Mouse (Mus musculus) CD4-positive, CD25-positive, alpha-beta regulatory T cell, adult 4 months (primary cell): ENCODE measurements at regions not wholly inside any gene's neighbourhood (a gene's known extent, or its start where the extent isn't known, plus 50 kb on each side); places are given as distances from the start of the nearest gene placed in this dataset.

Experiments used
- ATAC-seq: one replicate; pipeline ENCODE4 v1.8.0; 2017

DNA sequence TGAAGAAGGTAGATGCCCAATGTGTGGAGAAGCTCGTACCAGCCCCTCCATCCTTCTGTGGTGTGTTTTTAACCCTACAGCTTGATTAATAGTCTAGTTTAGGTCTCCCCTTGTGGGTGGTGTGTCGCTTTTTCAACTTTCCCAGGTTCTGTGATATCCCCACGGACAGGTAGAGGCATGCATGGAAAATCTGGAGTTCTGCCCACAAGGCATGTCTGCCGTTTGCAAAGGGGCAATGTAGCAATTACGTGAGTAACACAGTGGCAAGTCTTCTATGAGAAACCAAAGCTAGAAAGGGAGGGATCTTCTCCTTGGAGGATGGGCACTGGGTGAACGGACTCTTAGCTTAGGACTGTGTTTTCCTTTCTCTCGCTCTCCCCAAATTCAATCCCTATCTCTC, 153.2 kb upstream of the Frmd6 start:
- no peak for ATAC-seq

DNA sequence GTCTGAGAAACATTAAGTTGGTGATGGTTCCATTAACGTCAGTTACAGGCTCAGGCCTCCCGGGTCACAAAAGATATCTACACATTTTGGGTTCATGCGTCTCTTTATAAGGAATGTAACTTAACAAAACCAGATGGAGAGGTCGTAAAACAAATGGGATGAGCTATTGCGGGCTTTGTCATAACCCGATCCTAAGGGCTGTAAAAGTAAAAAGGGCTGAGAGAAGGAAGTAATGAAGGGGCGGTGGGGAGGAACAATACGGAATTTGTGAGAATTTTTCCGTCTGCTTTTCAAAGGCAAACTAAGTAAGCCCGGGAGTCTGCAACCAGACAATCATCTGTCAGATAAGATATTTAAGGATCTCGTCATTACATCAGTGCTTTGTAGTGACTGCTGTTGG, 152.1 kb upstream of the Frmd6 start:
- ATAC-seq: no peak

DNA sequence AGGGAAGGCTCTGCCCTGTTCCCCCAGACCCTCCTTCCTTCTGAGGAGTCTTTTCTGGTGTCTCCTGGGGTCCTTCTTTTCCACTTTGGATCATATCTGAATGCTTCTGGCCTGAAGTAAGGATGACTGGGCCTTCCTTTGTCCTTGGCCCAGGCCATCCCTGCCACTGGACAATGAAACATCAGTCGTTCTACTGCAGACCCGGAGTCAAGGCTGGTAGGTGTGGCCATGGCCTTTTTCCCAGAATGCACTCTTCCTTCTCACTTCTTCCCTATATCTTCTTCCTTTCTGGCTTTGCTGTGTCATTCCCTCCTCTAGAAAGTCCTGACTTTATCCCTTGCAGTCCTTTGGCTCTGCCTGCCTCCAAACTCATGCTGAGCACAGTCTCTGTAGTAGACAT, 151.2 kb upstream of the Frmd6 start:
- no peak for ATAC-seq

DNA sequence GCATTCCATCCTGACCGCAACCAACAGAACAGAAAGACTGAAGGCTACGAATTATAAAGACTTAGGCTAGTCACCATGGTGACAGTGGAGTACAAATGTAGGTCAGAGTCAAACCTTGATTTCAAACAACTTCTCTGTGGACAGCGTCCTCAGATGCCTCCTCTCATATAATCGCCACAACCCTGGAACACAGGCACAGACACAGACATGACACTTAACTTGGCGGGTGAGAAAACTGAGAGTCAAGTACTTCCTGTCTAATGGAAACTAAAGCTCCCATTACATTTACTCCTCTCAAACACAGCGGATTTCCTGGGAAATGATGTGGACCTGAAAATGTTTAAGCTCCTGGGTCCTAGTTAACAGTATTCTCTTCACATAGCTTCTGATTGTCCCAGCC, 149.5 kb upstream of the Frmd6 start:
- no peak for ATAC-seq

DNA sequence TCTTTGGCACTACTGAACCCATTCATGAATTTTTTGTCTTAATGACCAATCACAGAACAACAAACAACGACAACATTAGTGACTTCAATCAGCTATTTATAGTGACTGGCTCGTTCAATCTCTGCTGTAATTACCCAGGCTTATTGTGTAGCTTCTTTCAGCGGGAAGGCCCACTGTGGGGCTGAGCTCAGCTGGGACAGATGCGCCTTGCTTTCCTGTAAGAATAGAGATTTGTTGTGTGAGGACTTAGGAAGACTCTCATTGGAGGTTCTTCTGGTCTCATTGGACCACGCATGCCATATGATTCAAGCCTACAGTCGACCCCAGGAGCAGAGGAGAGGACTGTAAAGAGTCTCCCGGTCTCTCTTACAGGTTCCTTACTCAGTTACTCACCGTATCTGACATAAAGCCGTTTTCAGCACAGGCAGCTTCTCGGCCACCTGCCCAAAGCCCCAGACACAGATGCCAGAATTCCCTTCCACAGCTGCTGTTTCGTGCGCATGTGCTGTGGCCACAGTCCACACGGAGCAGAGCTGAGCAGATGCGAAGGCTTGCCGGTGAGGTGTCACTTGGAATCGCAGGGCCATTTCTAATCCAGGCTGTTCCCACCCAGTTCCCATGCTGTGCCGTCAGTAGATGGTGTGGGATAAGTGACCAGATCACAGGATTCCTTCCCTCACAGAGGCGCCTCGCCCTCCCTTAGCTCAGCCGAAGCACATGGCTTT, 145.5 kb upstream of the Frmd6 start:
- no peak for ATAC-seq

DNA sequence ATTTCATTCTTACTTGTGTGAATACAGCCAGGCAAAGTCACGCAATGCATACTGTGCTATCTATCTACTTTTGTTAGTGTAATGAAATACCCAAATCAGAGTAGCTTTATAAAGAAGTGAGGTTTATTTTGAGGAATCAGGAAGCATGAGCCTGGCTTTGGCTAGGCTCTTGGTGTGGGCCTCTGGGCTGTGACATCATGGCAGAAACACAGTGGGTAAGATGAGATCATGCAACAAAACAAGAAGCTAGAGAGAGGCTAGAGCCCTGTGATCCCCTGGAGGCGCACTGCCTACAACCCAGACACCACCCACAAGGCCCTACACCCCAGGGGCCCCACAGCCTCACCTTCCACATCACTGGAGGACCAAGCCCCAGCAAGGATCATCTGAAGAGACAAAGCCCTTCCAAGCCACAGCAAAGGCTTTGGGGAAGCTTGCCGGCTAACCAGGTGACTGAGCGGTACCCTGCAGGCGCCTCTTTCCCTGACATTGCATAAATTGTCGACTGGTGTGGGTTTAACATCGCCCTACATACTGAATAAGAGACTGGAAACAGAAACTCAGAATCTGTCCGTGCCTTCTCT, 143.8 kb upstream of the Frmd6 start:
- ATAC-seq: no peak

DNA sequence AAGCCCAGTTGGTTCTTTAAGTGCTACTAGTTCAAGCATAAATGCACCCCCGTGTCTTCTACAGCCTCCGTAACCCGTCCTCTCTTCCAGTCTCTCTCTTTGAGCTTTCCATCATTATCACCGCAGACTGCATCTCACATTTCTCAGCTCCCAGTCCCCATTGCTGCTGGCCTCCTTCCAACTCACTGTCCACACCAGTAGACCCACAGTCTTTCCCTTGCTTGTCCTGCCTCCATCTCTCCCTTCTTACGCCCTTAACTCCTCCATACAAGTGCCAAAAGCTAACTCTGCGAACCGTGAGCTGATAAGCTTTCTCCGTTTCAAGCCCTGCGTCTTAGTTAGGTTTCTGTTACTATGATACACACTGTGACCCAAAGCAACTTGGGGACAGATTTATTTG, 141.0 kb upstream of the Frmd6 start:
- no peak for ATAC-seq

DNA sequence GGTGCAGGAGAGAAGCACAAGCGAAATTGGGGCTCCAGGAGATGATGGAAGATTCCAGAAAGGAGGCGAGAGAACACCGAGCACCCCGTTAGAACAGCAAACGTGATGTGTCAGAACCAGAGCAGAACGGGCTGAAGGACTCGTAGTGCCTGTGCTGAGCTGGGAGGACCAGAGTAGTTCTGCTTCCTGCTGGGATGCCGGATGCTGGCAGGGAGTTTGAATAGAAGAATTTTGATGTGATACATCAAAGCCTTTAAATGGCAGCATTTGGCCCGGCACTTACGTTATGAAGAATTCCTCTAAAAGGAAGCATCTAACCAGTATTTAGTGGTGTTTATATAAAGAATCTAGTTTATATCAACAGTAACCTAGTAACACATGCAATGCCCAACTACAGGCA, 139.9 kb upstream of the Frmd6 start:
- no peak for ATAC-seq

DNA sequence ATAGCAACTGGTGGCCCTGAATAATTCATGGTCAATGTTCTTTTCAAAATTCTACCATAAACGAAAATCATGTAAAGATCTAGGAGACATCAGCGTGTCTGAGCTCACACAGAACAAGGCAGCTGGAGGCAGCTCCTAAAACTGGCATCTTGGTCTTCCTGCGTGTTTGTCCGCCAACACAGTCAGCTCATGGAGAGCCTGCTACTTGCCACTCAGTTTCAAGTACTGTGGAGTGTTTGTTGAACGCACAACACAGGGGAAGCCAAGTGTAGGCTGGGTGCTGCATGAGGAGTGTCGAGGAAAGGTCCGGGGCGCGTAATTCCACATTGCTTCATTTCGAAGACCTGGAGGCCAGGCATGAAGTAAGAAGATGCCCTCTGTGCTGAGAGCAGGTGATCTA, 139.0 kb upstream of the Frmd6 start:
- no peak for ATAC-seq

DNA sequence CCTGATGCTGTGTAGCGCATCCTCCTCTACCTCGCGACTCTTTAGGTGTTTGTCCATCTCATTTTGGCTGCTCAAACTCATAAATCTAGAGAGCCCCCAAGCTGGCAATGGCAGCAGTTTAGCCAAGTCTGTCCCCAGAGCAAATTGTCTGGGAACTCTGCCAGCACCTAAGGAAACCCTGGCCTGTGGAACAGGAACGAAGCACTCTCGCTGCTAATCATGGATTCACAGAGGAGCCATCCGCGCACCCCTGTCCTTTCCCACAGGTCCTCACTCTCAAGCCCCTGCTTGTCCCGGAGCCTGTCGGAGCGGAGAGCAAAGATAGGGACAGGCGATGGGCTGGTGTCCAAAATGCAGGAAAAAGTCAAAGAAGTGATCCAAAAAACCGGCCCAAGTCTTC, 138.3 kb upstream of the Frmd6 start:
- ATAC-seq: no peak

DNA sequence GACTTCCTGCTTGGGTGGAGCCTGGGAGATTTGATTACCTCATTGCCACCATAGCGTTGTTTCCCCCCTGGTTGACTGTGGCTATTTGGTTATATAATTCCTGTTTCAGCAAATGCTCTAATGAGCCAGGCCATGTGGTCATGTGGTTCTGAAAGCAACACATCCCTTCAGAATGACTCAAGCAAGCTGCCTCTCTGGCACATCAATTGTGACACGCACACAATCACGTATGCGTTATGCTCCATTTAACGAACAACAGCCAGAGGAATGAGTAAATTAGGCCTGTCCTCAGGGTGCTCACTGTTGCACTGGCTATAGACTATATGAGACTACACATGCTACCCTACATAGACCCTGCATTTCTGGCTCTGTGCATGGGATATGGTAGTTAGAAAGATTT, 130.2 kb upstream of the Frmd6 start:
- no peak for ATAC-seq

DNA sequence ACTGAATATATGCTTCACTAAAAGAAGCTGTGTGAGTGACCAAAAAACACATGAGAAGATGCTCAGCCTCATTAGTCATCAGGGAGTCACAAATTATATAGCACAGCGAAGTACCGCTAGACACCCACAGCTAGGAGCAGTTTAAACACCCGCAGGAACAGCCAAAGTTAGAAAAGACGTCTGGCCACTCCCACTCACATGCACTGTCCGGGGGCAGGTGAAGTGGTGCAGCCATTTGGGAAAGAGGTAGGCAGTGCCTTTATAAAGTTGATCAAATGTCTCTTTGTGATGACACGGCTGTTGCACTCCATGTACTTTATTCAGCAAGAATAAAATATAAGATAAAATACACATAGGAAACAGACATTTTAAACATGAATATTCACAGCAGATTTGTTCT, 129.1 kb upstream of the Frmd6 start:
- no peak for ATAC-seq

DNA sequence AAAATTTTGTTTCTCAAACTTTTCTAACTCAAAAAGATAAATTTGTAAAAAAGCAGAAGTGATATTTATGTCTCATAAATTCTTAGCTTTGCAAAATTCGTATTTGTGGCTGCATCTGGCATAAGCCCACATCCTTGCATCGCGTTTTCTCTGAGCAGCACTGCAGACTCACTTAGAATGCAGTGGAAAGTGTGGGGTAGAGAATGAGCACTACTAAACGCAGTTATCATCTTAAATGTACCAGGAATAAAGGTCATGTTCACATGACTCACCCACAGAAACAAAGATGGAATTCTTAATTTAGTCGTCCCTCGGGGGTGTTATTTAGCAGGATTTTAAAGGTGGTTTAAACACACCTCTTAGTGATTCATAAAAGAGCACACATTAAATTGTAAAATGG, 126.8 kb upstream of the Frmd6 start:
- ATAC-seq: peak; percentile 63

DNA sequence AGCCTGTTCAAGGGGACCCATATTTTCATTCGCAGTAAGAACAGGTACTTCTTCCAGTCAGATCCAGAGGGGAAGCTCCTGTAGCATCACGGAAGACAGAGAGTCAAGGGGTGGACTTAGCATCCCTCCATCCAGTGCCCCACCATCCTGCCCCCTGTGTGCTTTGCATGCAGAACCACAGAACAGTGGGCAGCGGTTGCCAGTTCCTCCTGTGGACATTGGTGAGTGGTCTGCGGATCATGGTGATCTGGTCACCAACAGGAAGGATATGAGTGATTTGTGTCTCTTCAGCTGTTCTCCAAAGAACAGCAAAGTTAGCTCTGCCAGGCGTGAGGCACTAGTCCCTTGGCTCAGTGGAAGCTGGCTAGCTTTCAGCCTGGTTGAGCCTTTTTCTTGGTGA, 122.8 kb upstream of the Frmd6 start:
- ATAC-seq: no peak

DNA sequence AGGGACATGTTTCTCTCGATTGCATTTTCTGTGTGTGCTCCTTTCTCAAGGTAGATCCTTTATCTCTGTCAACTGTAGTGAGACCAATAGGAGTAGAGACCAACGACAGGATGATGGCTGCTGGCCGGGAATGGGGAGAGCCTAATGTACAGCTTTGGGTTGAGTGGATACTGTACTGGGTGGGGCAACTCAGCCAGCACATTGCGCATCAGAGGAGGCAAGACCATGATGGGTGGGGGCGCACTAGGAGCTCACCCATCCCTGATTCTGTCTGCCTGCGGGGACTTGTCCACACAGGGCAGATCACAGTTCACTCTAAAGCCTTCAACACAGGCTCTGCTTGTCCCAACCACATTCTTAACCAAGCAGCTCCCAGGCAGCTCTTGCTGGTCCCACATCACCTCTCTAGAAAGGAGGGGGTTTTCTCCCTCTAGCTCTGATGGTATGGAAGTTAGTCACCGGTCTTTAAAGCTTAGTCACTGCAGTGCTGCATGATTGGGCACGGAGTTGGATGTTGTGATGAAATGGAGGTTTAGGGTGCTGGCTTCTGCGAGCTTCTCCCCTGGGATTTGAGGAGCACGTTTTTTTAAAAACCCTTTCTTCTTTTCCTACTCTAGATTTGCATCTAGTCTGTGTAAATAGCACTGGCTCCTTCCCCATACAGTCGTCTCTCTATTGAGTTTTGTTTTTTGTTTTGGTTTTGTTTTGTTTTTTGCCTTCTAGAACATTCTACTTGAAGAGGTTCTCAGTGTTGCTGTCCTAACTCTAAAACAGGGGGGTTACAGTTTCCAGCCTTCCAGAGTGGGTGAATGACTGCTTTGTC, 118.3 kb upstream of the Frmd6 start:
- ATAC-seq: no peak

DNA sequence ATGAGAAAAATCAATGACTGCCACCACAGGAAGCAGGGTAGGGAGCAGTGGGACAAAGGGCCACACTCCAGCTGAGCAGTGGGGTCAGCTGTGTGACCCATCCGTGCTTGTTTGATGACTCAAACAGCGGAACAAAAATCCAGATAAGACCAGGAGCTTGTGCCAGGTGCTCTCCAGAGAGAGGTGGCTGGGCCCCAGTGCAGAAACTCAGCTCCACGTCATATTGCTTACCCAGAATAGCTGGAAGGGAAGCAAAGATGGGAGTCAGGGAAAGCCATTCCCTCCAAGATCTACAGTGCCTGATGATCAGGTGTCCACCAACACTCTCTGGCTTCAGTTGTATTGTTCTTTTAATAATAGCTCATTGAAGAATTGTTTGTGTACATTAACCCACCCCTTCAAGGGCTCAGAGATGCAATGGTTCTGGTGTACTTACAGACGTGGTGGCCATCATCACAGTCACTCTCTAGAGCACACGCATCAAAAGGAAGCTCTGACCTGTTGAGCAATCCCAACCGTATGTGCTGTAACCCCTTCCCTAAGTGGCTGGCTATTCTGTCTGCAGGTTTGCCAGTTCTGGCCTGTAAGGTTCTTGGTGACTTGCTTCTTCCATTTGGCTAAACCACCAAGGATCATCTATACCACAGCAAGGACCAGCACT, 117.6 kb upstream of the Frmd6 start:
- no peak for ATAC-seq

DNA sequence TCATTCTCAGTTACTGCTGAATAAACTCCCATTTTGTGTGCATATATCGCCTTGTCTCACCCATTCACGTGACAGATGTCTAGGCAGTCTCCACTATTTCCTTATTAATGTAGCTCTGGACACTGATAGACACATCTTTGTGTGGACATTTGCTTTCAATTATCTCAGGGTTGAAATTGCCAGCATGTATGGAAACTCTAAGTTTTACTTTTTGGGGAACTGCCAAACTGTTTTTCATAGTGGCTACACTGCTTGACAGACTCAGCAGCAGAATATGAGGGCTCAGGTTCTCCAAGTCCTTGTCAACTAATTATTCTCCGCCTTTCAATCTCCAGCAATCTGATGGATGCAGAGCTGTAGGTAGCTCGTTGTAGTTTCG, 117.0 kb upstream of the Frmd6 start:
- ATAC-seq: no peak

DNA sequence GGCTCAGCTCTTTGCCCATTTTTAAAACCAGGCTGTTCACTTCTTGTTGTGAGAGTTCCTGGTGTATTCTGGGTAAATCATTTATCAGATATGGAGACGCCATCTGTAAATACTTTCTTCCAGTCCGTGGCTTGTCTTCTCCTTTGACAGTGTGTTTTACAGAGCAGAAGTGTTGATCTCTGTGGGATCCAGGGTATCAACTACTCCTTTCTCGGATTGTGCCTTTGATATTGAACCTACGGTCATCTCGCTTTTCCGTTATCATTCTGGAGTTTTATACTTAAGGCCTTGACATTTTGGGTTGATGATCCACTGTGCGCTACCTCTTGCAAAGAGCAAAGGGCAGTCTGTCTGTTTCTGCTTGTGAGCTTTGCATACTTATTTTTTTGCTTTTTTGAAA, 115.0 kb upstream of the Frmd6 start:
- no peak for ATAC-seq

DNA sequence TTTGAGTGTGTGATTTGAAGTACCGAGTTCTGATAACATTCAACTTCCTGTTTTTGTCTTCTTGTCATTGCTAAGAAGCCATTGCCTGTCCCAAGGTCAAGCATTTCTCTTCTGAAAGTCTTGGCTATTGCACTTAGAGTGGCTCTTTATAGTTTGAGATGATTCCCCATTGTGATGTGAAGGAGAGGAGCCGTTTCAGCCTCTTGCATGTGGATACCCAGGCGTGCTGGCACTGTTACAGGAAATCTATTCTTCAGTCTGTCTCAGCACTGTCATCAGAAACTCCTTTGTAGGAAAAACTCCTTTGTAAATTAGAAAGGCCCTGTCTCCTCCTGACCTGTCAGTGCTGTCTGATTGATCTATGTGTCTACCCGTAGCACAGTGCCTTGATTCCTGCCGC, 114.3 kb upstream of the Frmd6 start:
- no peak for ATAC-seq

DNA sequence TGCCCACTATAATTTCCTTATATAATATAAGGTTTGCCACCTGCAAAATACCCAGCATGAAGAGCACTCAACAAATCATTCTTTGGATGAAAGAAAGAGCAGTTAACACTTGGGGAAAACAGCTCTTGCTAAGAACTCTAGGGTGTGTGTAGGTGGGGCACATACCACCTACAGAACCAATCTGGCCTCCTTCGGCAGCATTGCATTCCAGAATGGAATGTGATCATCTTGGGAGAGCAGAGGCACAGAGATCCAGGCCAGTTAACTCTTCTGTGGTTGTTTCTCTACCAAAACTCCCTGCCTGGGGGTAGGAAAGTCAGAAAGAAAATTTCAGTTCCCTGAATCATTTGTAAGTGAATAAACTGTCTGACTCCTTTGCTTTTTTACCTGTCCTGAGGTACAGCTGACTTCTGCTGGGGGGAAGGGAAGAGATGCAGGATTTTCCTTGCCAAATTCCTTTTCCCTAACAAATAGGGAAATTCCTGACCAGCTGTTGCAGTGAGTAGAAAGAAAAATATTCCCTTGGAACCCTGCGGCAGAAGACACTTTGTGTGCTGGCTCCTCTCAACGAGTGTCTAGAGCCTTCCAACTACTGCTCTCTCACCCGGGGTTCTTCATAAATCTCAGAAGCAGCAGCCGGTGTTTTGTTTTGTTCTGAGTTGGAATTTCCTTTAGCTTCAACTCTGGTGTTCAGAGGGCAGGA, 112.8 kb upstream of the Frmd6 start:
- ATAC-seq: no peak

DNA sequence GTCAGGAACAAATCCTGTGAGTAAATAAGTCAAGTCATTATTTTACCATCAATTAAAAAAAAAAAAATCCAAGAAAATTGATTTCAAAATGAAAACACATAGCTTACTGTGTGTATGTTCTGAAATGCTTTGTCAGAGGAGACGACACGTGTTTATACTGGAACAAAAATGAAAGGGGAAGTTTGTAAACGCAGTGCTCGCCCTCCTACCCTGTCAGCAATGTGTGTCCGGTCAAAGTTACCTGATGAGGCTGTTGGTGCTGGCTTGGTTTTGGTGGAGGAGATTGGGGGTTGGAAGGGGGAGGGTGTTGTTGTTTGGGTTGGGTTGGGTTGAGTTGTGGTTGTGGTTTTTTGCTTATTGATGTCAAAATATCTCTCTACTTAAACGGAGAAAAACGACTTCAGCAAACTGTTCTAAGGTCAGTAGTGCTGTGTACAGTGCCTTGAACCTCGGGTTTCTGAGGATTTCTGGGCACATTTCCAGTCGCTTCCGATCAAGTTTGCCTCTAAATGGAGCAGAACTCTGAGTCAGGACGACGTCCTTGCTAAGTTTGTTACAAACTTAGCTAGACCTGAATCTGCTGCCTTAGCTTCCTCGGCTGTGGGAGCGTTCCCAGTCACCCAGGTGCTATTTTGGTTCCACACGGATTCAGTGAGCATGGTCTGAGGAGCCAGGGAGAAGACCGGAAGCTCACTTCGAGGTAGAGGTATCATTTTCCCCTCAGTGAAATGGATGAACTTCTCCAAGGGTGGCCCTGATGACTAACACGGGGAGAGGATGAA, 111.6 kb upstream of the Frmd6 start:
- peak; percentile 85 for ATAC-seq

DNA sequence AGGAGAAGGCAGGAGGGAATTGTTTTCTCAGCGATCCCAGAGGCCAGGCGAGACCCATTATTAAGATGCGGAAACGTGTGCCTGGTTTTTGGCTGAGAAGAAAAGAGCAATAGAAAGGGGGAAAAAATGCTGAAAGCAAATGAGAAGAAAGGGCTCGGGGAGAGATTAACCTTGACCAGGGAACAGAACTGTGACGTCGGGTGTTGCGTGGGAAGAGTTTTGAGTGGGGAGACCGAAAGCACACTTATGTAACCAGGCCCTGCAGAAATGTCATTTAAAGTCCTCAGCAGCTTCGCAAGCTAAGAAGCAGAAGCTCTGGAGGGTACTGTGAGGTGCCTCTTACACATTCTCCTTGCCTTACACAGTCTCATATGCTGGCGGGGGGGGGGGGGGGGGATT, 111.0 kb upstream of the Frmd6 start:
- no peak for ATAC-seq
